Mouse (Mus musculus) midbrain, embryonic 15.5 days (tissue): ENCODE results near the gene Topbp1. TPM values are rescaled to one million over a fixed set of nuclear protein-coding genes. Genes with fewer than 3 reads are reported as not detected.
"Not testable (repeated sequence)": the region's sequence is repeated elsewhere in the genome, so short reads cannot be mapped to it uniquely, and the experiment has no call there.

Source experiments
- ATAC-seq: fragments of 200-750 bp; cut with Nextera tagmentation; replicated peaks from 2 replicates; pipeline ENCODE4 v1.8.0; 2017; ENCODE audit warnings: moderate TSS enrichment
- H3K27ac ChIP-seq: fragments of 300-500 bp; sonication (generic); 2 replicates; pipeline ENCODE4 v1.5.1; 2015; ENCODE audit warnings: mild to moderate bottlenecking, inconsistent platforms
- H3K27me3 ChIP-seq: fragments of 300-500 bp; sonication (generic); replicated peaks from 2 replicates; pipeline ENCODE4 v1.6.1; 2015; ENCODE audit warnings: inconsistent platforms
- H3K36me3 ChIP-seq: fragments of 300-500 bp; sonication (generic); replicated peaks from 2 replicates; pipeline ENCODE4 v1.6.1; 2015; ENCODE audit warnings: inconsistent platforms
- H3K4me1 ChIP-seq: fragments of 300-500 bp; sonication (generic); 2 replicates; pipeline ENCODE4 v1.6.1; 2015; ENCODE audit warnings: inconsistent platforms
- H3K4me2 ChIP-seq: fragments of 300-500 bp; sonication (generic); 2 replicates; pipeline ENCODE4 v1.6.1; 2015; ENCODE audit warnings: inconsistent platforms, mild to moderate bottlenecking, moderate library complexity
- H3K4me3 ChIP-seq: fragments of 300-500 bp; sonication (generic); 2 replicates; pipeline ENCODE4 v1.5.1; 2015; ENCODE audit warnings: mild to moderate bottlenecking, inconsistent platforms
- H3K9ac ChIP-seq: fragments of 300-500 bp; sonication (generic); 2 replicates; pipeline ENCODE4 v1.6.1; 2015; ENCODE audit warnings: mild to moderate bottlenecking, inconsistent platforms
- H3K9me3 ChIP-seq: fragments of 300-500 bp; sonication (generic); 2 replicates; pipeline ENCODE4 v1.6.1; 2016; ENCODE audit warnings: inconsistent platforms
- WGBS: fragments of 180-500 bp; shearing (Covaris S2); methylation state at CpG from one replicate; pipeline ENCODE4 v1.1.7; 2015; ENCODE audit warnings: mixed read lengths; 5-methylcytosine and 5-hydroxymethylcytosine counted together
- polyA plus RNA-seq: library from polyadenylated mRNA; unstranded; fragments of >200 nt; fragmentation: Nextera tagmentation; extraction: Ambion mirVana; gene quantifications from 2 replicates; pipeline ENCODE4 v1.2.1, GENCODE M21; 2015

Topbp1 gene
- polyA plus RNA-seq, 1 experiment from 2014 or later: 18.9 TPM

DNA sequence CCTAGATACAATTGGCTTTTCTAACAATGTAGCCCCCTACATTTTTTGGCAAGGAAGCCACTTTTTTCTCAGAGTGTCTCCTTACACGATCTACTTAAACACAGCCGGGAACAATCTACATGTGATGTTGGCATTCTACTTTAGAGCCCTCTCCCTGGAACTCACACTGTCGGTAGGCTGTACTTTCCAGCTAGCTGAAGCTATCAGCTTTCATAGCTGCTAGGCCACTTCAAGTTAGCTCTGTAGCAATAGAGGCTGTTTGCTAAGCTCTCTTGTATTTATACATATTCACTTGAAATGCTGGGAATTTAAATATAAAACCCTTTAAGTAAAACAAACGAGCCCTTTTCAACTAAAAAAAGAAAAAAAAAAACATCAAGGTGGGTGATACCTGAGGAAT is 2.8 kb upstream of the Topbp1 start:
- Histone ChIP-seq H3K36me3 (no peaks in the 10 kb centered on the region), H3K4me2 (no peak overlapping the region), H3K27me3 (no peaks in the 10 kb centered on the region), H3K9ac (no peak overlapping the region), H3K9me3 (no peaks in the 10 kb centered on the region), H3K27ac (no peak overlapping the region), H3K4me3 (no peak overlapping the region), H3K4me1 (peaks cover 13% of the 10 kb centered on the region)
- 84% methylated on average over 4 of the region's 4 CpGs for WGBS
- ATAC-seq: no peak

DNA sequence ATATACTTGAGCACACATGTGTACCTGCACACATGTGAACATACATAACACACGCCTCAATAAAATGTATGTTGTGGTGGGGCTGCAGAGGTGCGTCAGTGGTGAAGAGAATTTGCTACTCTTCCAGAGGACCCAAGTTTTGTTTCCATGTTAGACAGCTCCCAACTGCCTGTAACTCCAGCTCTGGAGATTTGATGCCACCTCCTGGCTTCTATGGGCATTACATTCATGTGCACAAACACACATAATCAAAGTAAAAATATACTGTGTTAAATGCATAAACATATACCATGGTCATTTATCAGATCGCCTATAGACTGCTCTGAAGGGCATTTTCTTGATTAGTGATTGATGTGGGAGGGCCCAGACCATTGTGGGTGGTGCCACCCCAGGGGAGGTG is 2.3 kb upstream of the Topbp1 start:
- H3K36me3 ChIP-seq: no peaks in the 10 kb centered on the region
- H3K27me3 ChIP-seq: no peaks in the 10 kb centered on the region
- H3K4me3 ChIP-seq: no peak overlapping the region
- no peak overlapping the region for H3K27ac ChIP-seq
- no peaks in the 10 kb centered on the region for H3K9me3 ChIP-seq
- WGBS: 70% methylated on average over 3 of the region's 3 CpGs
- H3K4me1 ChIP-seq: peaks cover 13% of the 10 kb centered on the region
- no peak overlapping the region for H3K4me2 ChIP-seq
- H3K9ac ChIP-seq: no peak overlapping the region
- no peak for ATAC-seq

DNA sequence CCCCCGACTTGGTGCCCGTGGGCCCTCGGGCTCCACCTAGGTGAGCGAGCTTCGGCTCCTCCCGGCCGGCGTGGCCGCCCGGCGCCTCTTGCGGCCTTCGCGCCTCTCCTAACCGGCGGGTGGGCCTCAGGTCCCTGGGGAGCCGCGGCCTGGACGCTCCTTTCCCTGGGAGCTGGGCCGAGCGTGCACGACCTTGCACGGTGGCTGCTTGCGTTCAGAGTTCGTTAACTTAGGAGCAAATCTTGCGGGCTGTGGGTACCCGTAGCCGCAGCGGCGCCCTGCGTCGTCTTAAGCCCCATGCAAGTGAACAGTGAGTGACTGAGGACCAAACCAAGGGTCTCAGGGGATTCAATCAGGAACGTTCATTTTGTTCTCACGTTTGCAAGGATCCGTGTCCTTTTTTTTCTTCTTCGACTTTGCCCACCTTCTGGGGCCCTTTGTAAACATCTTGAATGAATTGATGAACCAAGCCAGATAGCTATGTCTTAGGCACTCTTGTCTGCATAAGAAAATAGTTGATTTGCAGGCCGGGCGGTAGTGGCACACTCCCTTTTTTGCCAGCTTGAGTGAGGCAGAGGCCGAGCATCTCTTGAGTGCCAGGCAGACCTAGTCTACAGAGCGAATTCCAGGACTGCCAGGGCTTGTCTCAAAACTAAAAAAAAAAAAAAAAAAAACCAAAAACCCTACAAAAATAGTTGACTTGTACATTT is 472 bp downstream of the Topbp1 start:
- WGBS: under 1% methylated on average over 36 of the region's 40 CpGs
- H3K27ac ChIP-seq: peak overlapping the region; percentile 51
- ATAC-seq: peak; percentile 73

DNA sequence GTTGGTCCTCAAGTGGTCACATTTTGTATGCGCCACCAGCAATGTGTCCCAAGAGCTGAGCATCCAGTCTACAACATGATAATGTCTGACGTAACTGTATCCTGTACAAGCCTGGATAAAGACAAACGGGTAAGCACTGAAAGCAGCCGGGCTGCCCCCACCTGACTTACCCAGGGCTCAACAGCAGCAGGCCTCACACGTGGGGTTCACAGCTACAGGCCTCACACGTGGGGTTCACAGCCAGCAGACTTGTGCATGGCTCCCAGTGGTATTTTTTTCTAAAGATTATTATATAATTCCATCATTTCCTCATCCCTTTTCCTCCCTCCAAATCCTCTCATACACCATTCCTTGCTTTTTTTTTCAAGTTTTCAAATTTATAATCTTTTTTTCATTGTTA is 4.8 kb downstream of the Topbp1 start:
- ATAC-seq: no peak
- H3K9me3 ChIP-seq: no peaks in the 10 kb centered on the region
- 91% methylated on average over 6 of the region's 6 CpGs for WGBS
- peaks cover 13% of the 10 kb centered on the region for H3K4me1 ChIP-seq
- no peak overlapping the region for H3K9ac ChIP-seq
- H3K4me2 ChIP-seq: no peak overlapping the region
- peaks cover 20% of the 10 kb centered on the region; the same call in 1 of the 2 replicates for H3K36me3 ChIP-seq
- no peaks in the 10 kb centered on the region for H3K27me3 ChIP-seq
- H3K4me3 ChIP-seq: no peak overlapping the region
- H3K27ac ChIP-seq: no peak overlapping the region

More for the DNA sequence above, 472 bp downstream of the Topbp1 start:
- Histone ChIP-seq H3K36me3 (peaks cover 5% of the 10 kb centered on the region; the same call in 1 of the 2 replicates), H3K4me2 (peak overlapping the region; percentile 86), H3K27me3 (no peaks in the 10 kb centered on the region), H3K4me3 (peak overlapping the region; percentile 79), H3K4me1 (peaks cover 13% of the 10 kb centered on the region), H3K9ac (peak overlapping the region; percentile 52), H3K9me3 (no peaks in the 10 kb centered on the region)

DNA sequence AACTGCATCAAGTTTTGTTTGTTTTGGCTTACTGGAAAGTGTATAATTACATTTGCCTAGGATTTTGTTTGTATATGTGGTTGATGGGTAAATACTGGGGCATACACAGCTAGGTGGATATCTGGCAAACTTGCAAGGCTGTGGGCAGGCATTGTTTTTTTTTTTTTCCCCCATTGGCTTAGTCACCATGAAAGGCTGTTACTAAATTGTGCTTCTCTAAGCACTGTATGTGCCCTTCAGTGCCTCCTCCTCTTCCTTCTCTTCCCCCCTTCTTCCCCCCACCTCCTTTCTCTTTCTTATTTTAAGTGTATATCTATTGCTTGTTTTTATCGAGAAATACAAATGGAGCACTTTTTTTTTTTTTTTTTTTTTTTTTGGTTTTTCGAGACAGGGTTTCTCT is 19.7 kb downstream of the Topbp1 start:
- 100% methylated on average over 1 of the region's 2 CpGs for WGBS
- no peak overlapping the region for H3K4me2 ChIP-seq
- H3K9ac ChIP-seq: no peak overlapping the region
- no peak overlapping the region for H3K27ac ChIP-seq
- no peaks in the 10 kb centered on the region for H3K9me3 ChIP-seq
- no peak overlapping the region for H3K4me3 ChIP-seq
- H3K4me1 ChIP-seq: no peaks in the 10 kb centered on the region
- no peak for ATAC-seq
- H3K36me3 ChIP-seq: peaks cover 22% of the 10 kb centered on the region
- H3K27me3 ChIP-seq: no peaks in the 10 kb centered on the region

DNA sequence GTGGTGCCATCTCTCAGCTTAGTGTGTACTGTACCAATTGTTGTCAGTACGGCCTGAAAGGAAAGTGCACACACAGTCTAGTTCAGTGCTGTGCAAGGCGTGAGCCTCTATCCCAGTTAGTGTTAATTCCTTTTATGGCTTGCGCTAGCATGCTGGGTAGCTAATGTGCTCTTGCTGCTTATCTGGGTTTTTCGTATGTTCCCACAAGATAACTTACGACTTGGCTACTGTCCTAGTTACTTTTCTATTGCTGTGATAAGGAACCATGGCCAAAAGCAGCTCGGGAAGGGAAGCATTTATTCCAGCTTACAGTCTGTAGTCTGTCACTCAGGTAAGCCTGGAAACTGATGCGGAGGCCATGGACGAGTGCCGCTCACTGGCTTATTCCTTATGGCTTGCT is 21.4 kb downstream of the Topbp1 start:
- WGBS: 94% methylated on average over 9 of the region's 9 CpGs

DNA sequence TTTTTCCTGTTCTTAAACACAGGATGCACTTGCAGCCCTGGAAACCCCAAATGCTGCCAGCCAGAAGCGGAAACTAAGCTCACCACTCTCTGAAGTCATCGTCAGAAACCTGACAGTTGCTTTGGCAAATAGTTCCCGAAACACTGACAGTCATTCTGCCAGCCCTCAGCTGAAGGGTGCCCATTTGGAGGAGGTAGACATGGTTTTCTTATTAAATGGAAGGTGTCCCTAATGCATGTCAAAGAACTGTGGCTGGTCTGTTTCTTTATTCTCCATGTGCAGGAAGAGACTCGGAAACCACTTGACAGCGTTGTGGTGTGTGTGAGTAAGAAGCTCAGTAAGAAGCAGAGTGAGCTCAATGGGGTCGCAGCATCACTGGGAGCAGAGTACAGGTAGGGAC is 27.6 kb downstream of the Topbp1 start:
- 95% methylated on average over 6 of the region's 6 CpGs for WGBS
- H3K4me1 ChIP-seq: no peaks in the 10 kb centered on the region
- H3K9ac ChIP-seq: no peak overlapping the region
- no peak overlapping the region for H3K27ac ChIP-seq
- no peaks in the 10 kb centered on the region for H3K9me3 ChIP-seq
- no peak overlapping the region for H3K4me3 ChIP-seq
- H3K36me3 ChIP-seq: peaks cover 41% of the 10 kb centered on the region
- no peak for ATAC-seq
- H3K4me2 ChIP-seq: no peak overlapping the region
- no peaks in the 10 kb centered on the region for H3K27me3 ChIP-seq

More for the DNA sequence above, 21.4 kb downstream of the Topbp1 start:
- Histone ChIP-seq H3K4me1 (no peaks in the 10 kb centered on the region), H3K27ac (no peak overlapping the region), H3K4me2 (no peak overlapping the region), H3K9ac (no peak overlapping the region), H3K4me3 (no peak overlapping the region), H3K36me3 (peaks cover 17% of the 10 kb centered on the region), H3K9me3 (no peaks in the 10 kb centered on the region), H3K27me3 (no peaks in the 10 kb centered on the region)
- no peak for ATAC-seq

DNA sequence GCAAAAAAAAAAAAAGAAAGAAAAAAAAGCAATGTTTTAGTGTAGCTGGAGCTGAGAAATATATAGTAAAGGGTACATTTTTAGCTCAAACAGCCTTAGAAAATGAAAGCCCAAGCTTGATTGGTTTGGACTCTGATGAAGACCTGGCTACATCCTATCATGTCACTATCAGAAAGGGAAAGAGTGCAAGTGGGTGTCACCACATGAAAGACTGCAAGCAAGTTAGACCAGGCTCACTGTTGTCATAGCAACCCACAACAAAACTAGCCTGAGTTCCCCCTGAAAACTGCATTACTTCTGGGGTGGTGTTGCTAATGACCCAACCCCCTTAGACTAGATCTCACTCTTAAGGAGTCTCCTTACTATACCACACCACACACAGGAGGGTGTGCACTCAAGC is 31.9 kb downstream of the Topbp1 start:
- H3K27ac ChIP-seq: no peak overlapping the region
- ATAC-seq: no peak
- no peak overlapping the region for H3K4me3 ChIP-seq
- no peak overlapping the region for H3K9ac ChIP-seq
- H3K36me3 ChIP-seq: peaks cover 33% of the 10 kb centered on the region; the same call in 1 of the 2 replicates
- H3K9me3 ChIP-seq: no peaks in the 10 kb centered on the region
- H3K4me1 ChIP-seq: no peaks in the 10 kb centered on the region
- H3K4me2 ChIP-seq: no peak overlapping the region
- no peaks in the 10 kb centered on the region for H3K27me3 ChIP-seq

DNA sequence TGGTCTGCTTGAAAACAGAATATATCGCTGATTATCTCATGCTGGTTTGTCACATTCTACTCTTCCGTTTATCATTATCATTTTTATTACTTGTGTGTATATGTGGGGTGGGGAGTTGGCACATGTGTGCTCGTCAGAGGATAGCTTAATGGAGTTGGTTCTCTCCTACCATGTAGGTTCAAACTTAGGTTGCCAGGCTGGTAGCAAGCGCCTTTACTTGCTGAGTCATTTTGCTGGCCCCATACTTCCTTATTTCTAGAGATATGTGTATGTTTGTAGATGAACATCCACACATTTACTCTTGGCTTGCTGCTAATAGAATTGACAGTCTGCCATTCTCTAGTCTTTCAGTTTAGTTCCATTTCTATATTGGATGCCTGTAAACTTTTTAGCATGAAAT is 42.0 kb downstream of the Topbp1 start:
- Histone ChIP-seq H3K27ac (no peak overlapping the region), H3K4me1 (no peaks in the 10 kb centered on the region), H3K4me2 (no peak overlapping the region), H3K36me3 (peaks cover 22% of the 10 kb centered on the region), H3K4me3 (no peak overlapping the region), H3K9me3 (no peaks in the 10 kb centered on the region), H3K9ac (no peak overlapping the region), H3K27me3 (no peaks in the 10 kb centered on the region)
- WGBS: 90% methylated on average over 4 of the region's 4 CpGs
- ATAC-seq: no peak

DNA sequence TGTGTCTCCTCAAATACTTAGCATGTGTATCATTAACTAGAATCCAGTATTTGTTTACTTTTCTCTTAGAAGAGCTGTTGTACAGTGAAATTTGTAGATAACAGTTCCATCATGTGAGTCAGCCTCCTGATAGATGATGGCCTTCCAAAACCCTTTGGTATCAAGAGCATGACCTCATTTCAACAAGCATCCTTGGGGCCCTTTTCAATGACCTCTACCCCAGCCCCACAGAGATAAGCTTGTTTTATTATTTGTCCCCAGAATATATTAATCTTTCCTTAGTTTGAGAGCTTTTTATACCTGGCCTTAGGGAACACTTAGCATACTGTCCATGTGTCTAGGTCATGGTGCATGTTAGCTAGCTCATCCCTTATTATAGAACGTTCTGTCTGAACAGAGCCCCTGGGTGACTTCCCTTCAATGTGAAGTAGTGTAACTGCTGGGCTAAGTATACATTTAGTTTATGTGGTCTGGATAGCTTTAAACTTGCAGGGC is 43.0 kb downstream of the Topbp1 start:
- Histone ChIP-seq H3K9me3 (no peaks in the 10 kb centered on the region), H3K4me2 (no peak overlapping the region), H3K27me3 (no peaks in the 10 kb centered on the region), H3K9ac (no peak overlapping the region), H3K4me1 (no peaks in the 10 kb centered on the region), H3K27ac (no peak overlapping the region), H3K4me3 (no peak overlapping the region), H3K36me3 (peaks cover 17% of the 10 kb centered on the region)
- WGBS: 84% methylated on average over 1 of the region's 1 CpGs
- ATAC-seq: no peak

DNA sequence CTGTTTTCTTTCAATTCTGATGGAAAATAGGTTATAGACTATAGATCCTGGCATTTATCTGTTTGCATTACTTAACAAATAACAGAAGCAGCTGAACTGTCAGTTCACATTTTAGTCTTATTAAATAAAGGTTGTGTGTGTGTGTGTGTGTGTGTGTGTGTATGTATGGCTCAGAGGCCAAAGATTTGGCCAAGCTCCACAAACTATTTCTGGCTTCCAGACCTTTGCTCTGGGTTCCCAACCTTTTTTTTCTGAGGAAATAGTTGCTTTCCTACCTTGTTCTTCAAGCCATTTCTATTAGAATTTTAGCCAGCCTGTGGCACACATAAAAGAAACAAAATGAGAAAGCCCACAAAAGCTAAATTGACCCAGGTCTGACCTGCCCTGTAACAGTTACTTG is 43.8 kb downstream of the Topbp1 start:
- H3K27me3 ChIP-seq: no peaks in the 10 kb centered on the region
- H3K4me2 ChIP-seq: no peak overlapping the region
- H3K9me3 ChIP-seq: no peaks in the 10 kb centered on the region
- ATAC-seq: no peak
- no peak overlapping the region for H3K27ac ChIP-seq
- H3K9ac ChIP-seq: no peak overlapping the region
- peaks cover 17% of the 10 kb centered on the region for H3K36me3 ChIP-seq
- H3K4me3 ChIP-seq: no peak overlapping the region
- H3K4me1 ChIP-seq: no peaks in the 10 kb centered on the region

DNA sequence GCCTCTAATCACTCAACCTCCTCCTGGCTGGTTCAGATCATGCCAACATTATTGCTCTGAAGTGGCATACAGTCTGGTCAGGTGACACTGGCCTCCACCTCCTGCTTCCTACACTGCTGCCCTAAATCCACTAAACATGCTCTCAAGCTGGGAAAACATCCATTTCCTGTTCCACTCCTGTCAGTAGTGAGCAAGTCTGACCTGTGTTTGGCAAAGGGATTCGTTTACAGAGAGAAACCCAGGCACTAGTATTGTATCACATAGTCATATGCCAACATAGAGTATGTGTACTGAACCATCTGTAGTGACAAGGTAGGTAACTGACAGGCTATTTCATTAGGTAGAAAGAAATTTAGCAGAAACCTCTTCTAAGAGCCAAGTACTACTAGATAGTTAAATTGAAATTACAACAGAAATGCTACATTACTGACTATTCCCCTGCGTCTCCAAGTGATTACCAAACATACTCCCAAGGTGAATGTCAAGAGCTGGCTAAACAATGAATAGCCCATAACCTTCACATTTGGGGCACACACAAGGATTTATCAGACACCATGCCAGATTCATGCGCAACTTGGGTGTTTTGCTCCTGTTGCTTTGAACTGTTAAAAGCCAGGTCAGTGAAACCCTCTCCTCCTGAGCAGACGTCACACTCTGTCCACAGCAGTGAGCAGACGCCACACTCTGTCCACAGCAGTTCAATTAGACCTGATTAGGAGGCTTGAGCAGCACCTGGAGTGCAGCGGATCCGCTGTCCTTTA is 48.7 kb downstream of the Topbp1 start:
- not testable (repeated sequence) for H3K27me3 ChIP-seq, H3K27ac ChIP-seq, H3K4me2 ChIP-seq, H3K9ac ChIP-seq, H3K9me3 ChIP-seq, ATAC-seq, H3K4me3 ChIP-seq, H3K4me1 ChIP-seq
- 90% methylated on average over 7 of the region's 7 CpGs for WGBS
- peaks cover 15% of the 10 kb centered on the region for H3K36me3 ChIP-seq

DNA sequence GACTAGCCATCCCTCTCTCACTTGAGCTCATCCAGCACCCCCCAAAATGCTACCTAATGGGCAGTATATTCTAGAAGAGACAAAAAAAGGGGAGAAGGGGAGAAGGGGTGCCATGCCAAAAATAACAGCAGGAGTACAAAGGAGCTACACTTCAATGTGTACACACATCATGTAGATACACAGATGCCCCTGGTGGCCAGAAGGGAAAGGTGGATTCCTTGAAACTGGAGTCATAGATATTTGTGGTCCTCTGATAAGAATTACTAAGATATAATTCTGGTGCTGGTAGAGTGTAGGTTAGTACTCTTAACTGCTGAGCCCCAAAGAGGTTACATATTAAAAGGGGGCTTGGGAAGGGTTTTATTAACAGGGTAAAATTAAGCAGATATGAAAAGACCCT is 52.9 kb downstream of the Topbp1 start:
- H3K4me3 ChIP-seq: no peak overlapping the region
- no peak overlapping the region for H3K9ac ChIP-seq
- H3K27ac ChIP-seq: no peak overlapping the region
- H3K4me2 ChIP-seq: no peak overlapping the region
- H3K36me3 ChIP-seq: peaks cover 14% of the 10 kb centered on the region; the same call in 1 of the 2 replicates
- H3K27me3 ChIP-seq: no peaks in the 10 kb centered on the region
- no peak for ATAC-seq
- no peaks in the 10 kb centered on the region for H3K9me3 ChIP-seq
- peaks cover 5% of the 10 kb centered on the region; the same call in 1 of the 2 replicates for H3K4me1 ChIP-seq
